Mouse (Mus musculus): ENCODE measurements around the gene Glis1. TPM values are rescaled to one million over a fixed set of nuclear protein-coding genes. Genes with fewer than 3 reads are reported as not detected.
A peak's percentile ranks its signal among the peaks of the same experiment; 100 is the strongest.

Glis1 gene
- total RNA-seq, 2 experiments from 2014 or later = 0.93 to 0.94 TPM

- DNase-seq (ENCODE audit: low spot score in 2 of 2) = no peak
These were observed 80.6 kb downstream of the Glis1 start for GRCm38 (mm10) chr4:107514981-107515380.

- no peak for DNase-seq (ENCODE audit: low spot score in 2 of 2)
These were observed 81.2 kb downstream of the Glis1 start for GRCm38 (mm10) chr4:107515626-107516025.

- no peak for DNase-seq (ENCODE audit: low spot score in 2 of 2)
These were observed 84.4 kb downstream of the Glis1 start for GRCm38 (mm10) chr4:107518766-107519165.

- no peak for DNase-seq (ENCODE audit: low spot score in 2 of 2)
These were observed 85.7 kb downstream of the Glis1 start for GRCm38 (mm10) chr4:107520071-107520470.

- no peak for DNase-seq (ENCODE audit: low spot score in 2 of 2)
These were observed 86.4 kb downstream of the Glis1 start for GRCm38 (mm10) chr4:107520816-107521215.

- no peak for DNase-seq (ENCODE audit: low spot score in 2 of 2)
These were observed 89.3 kb downstream of the Glis1 start for GRCm38 (mm10) chr4:107523607-107524151.

- no peak for DNase-seq (ENCODE audit: low spot score in 2 of 2)
These were observed 100.7 kb downstream of the Glis1 start for GRCm38 (mm10) chr4:107535126-107535525.

- peak in 1 of 2 experiments; percentile 7 for DNase-seq (ENCODE audit: low spot score in 2 of 2)
These were observed 103.7 kb downstream of the Glis1 start for GRCm38 (mm10) chr4:107538116-107538515.

- no peak for DNase-seq (ENCODE audit: low spot score in 2 of 2)
These were observed 104.2 kb downstream of the Glis1 start for GRCm38 (mm10) chr4:107538561-107538960.

GRCm38 (mm10) chr4:107539021-107539420 is 104.6 kb downstream of the Glis1 start:
- no peak for DNase-seq (ENCODE audit: low spot score in 2 of 2)

- no peak for DNase-seq (ENCODE audit: low spot score in 2 of 2)
These were observed 107.4 kb downstream of the Glis1 start for GRCm38 (mm10) chr4:107541821-107542220.

GRCm38 (mm10) chr4:107544843-107545242 is 110.5 kb downstream of the Glis1 start:
- no peak for DNase-seq (ENCODE audit: low spot score in 2 of 2)

- DNase-seq (ENCODE audit: low spot score in 2 of 2) = no peak
These were observed 111.3 kb downstream of the Glis1 start for GRCm38 (mm10) chr4:107545726-107546125.

- DNase-seq (ENCODE audit: low spot score in 2 of 2) = no peak
These were observed 112.1 kb downstream of the Glis1 start for GRCm38 (mm10) chr4:107546525-107546924.

- no peak for DNase-seq (ENCODE audit: low spot score in 2 of 2)
These were observed 115.7 kb downstream of the Glis1 start for GRCm38 (mm10) chr4:107550096-107550495.

- no peak for DNase-seq (ENCODE audit: low spot score in 2 of 2)
These were observed 116.2 kb downstream of the Glis1 start for GRCm38 (mm10) chr4:107550546-107550945.

GRCm38 (mm10) chr4:107552696-107553095 is 118.3 kb downstream of the Glis1 start:
- no peak for DNase-seq (ENCODE audit: low spot score in 2 of 2)

GRCm38 (mm10) chr4:107553774-107554173 is 119.4 kb downstream of the Glis1 start:
- no peak for DNase-seq (ENCODE audit: low spot score in 2 of 2)

- no peak for DNase-seq (ENCODE audit: low spot score in 2 of 2)
These were observed 124.4 kb downstream of the Glis1 start for GRCm38 (mm10) chr4:107558801-107559200.

- no peak for DNase-seq (ENCODE audit: low spot score in 2 of 2)
These were observed 126.7 kb downstream of the Glis1 start for GRCm38 (mm10) chr4:107561056-107561455.

- no peak for DNase-seq (ENCODE audit: low spot score in 2 of 2)
These were observed 133.8 kb downstream of the Glis1 start for GRCm38 (mm10) chr4:107568159-107568558.

GRCm38 (mm10) chr4:107568881-107569443 is 134.6 kb downstream of the Glis1 start:
- no peak for DNase-seq (ENCODE audit: low spot score in 2 of 2)

- no peak for DNase-seq (ENCODE audit: low spot score in 2 of 2)
These were observed 136.1 kb downstream of the Glis1 start for GRCm38 (mm10) chr4:107570329-107571014.

Data from left cerebral cortex, adult 18-20 months (tissue).